Mouse (Mus musculus) heart, adult 2 months (tissue): ENCODE results near the gene Krt26. TPM values are rescaled to one million over a fixed set of nuclear protein-coding genes. Genes with fewer than 3 reads are reported as not detected.

Experiments
- DNase-seq, 2 experiments: peaks; one replicate each; pipeline ENCODE4 v3.0.0; 2021
- H3K27ac ChIP-seq: fragments of 200-600 bp; 2 replicates; pipeline ENCODE4 v1.8.1; 2022
- H3K27me3 ChIP-seq: fragments of 200-500 bp; 2 replicates; pipeline ENCODE4 v1.6.1; 2012; ENCODE audit warnings: mild to moderate bottlenecking, low read length, inconsistent platforms, mixed read lengths; ENCODE audit not compliant: control insufficient read depth, insufficient read depth
- H3K36me3 ChIP-seq: fragments of 200-500 bp; 2 replicates; pipeline ENCODE4 v1.6.1; 2012; ENCODE audit warnings: low read length, inconsistent platforms; ENCODE audit not compliant: control insufficient read depth, insufficient read depth
- H3K4me1 ChIP-seq: fragments of 200-500 bp; 2 replicates; pipeline ENCODE4 v1.6.1; 2011; ENCODE audit warnings: low read length; ENCODE audit not compliant: control insufficient read depth, insufficient read depth
- H3K4me3 ChIP-seq: fragments of 200-600 bp; 2 replicates; pipeline ENCODE4 v1.8.1; 2022
- H3K79me2 ChIP-seq: fragments of 200-500 bp; replicated peaks from 2 replicates; pipeline ENCODE4 v1.6.1; 2012; ENCODE audit warnings: mild to moderate bottlenecking, inconsistent platforms, low read length, moderate library complexity, mixed read lengths; ENCODE audit not compliant: control insufficient read depth, insufficient read depth
- H3K9ac ChIP-seq: fragments of 200-500 bp; 2 replicates; pipeline ENCODE4 v1.6.1; 2012; ENCODE audit warnings: low read depth, mild to moderate bottlenecking, control low read depth, inconsistent platforms, low read length, mixed read lengths
- CTCF ChIP-seq: fragments of 200-600 bp; IDR thresholded peaks from 2 replicates; pipeline ENCODE4 v1.8.1; 2022; ENCODE audit warnings: antibody characterized with exemption, mild to moderate bottlenecking, moderate library complexity
- EP300 ChIP-seq: fragments of 200-500 bp; IDR thresholded peaks from 2 replicates; pipeline ENCODE4 v1.6.1; 2011; ENCODE audit warnings: low read depth, low read length, control low read depth; ENCODE audit not compliant: insufficient read depth
- POLR2A ChIP-seq: fragments of 200-500 bp; IDR thresholded peaks from 2 replicates; pipeline ENCODE4 v1.6.1; 2011; ENCODE audit warnings: mild to moderate bottlenecking, low read depth, low read length, control low read depth; ENCODE audit not compliant: insufficient read depth
- WGBS: fragments of 180-500 bp; shearing (Covaris S2); methylation state at CpG from one replicate; pipeline ENCODE4 v1.1.7; 2018; 5-methylcytosine and 5-hydroxymethylcytosine counted together
- intact Hi-C: fragments of 180-260 bp; cut with DNase I; formaldehyde crosslinking; loops from one replicate; pipeline ENCODE4 v1.15.1; 2025
- long read RNA-seq: library from polyadenylated mRNA; stranded (forward); transcript quantifications from one replicate; pipeline ENCODE4 v2.0.0, GENCODE M21; 2021
- polyA plus RNA-seq: library from polyadenylated mRNA; depleted of rRNA; stranded (reverse); fragments of >200 nt; gene quantifications from 2 replicates; pipeline ENCODE4 v1.2.3, GENCODE M21; 2012; rRNA removed
- total RNA-seq, 2 experiments: library from RNA; stranded (reverse); gene quantifications; 2 replicates each; pipeline ENCODE4 v1.2.3; 2021

Krt26 gene
- total RNA-seq (not detected), polyA plus RNA-seq (not detected in 2 replicates)
- long read RNA-seq: 0 reads

DNA sequence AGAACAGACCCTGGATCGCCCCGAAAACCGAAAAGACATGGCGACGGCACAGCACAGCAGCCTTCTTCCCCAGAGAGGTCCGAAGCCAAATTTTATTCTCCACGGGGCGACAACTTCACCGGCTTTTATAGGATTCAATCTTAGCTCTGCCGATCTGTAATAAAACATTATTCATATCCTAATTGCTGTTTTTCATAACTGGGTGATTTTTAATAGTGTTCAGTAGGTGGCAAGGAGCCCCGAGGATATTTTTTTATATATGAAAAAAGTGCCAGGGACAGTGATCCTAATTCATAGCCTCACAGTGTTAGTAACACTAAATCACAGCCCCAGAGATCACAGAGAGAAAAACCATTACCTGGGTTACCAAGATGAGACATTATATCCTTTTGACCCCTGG, at the start of gene Krt26:
TSS of gene Krt26 (minus strand) at position 101 of the 400 bp plus-strand sequence.
- no peaks in the 10 kb centered on the region for H3K79me2 ChIP-seq
- H3K9ac ChIP-seq: no peak within 1 kb of the TSS
- H3K27me3 ChIP-seq: no peaks in the 10 kb centered on the region; the same call in 1 of the 2 replicates
- H3K36me3 ChIP-seq: no peaks in the 10 kb centered on the region
- H3K4me1 ChIP-seq: no peaks in the 10 kb centered on the region
- 90% methylated on average over 11 of the region's 11 CpGs for WGBS
- H3K4me3 ChIP-seq: no peak within 1 kb of the TSS
- H3K27ac ChIP-seq: no peak within 1 kb of the TSS
- DNase-seq: no peak
- intact Hi-C loops: no loop called here
- no peak for TF ChIP-seq EP300
- TF ChIP-seq POLR2A: no peak
- no peak for TF ChIP-seq CTCF

DNA sequence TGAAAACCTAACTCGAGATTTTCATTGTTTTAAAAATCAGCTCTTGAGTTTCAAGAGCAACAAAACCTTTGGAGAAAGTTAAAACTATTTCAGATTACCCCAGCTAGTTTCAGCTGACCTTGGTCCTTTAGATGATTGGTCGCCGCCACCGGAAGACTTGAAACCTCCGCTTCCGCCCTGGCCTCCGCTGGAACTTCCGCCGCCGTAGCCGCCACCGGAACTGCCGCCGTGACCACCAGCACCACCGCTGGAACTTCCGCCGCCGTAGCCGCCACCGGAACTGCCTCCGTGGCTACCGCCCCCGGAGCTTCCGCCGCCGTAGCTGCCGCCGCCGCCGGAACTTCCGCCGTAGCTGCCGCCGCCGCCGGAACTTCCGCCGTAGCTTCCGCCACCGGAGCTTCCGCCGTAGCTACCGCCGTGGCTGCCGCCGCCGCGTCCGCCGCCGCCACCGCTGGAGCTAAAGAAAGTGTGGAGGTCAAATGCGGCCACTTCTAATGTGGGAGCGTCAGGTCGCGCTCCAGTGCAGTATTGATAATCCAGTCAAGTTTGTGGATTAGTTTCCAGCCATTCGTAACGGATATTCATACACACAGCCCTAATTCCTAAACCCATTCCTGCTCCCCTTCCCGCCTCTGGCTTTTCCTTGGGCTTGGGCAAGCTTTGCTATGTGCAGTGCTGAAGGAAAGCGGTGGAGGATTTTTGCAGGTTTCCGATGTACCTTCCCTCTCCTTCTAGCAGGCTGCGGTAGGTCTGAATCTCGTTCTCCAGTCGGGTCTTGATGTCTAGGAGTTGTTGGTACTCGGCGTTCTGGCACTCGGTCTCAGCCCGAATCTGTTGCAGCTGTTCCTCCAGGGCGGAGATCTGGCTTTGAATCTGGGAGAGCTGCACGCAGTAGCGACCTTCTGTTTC, 48.3 kb upstream of the Krt26 start:
- no peaks in the 10 kb centered on the region for H3K4me1 ChIP-seq
- peak; percentile 69 for TF ChIP-seq POLR2A
- no peak for TF ChIP-seq CTCF
- TF ChIP-seq EP300: 0 out of 2 replicates have a peak, but pooled peaks have one; percentile 21
- peak overlapping the region; percentile 57 for H3K4me3 ChIP-seq
- DNase-seq: peak; percentile 92 to 95
- under 1% methylated on average over 71 of the region's 71 CpGs for WGBS
- H3K9ac ChIP-seq: peak overlapping the region; percentile 65
- H3K27ac ChIP-seq: peak overlapping the region; percentile 83
- intact Hi-C loops: no loop called here
- no peaks in the 10 kb centered on the region for H3K27me3 ChIP-seq
- H3K36me3 ChIP-seq: no peaks in the 10 kb centered on the region
- no peaks in the 10 kb centered on the region; the same call in 1 of the 2 replicates for H3K79me2 ChIP-seq

DNA sequence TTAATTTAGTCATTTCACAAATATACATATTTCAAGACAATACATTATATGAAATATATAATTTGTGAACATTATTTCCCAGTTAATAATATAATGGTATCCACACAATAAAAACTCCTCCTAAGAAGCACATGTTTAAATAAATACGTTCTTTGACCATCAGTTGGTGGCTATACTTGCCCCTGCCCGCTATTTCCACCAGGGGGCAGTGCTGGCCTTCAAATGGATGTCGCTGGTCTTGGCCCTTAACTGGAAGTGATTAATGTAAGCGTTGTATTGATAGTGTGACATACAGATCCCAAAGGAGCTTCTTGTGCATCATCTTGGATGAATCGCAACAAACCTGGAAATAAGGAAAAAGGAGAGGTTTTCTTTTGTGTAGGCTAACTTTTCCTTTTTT, 41.8 kb upstream of the Krt26 start:
- no peak overlapping the region for H3K27ac ChIP-seq
- no peak overlapping the region for H3K4me3 ChIP-seq
- no peaks in the 10 kb centered on the region for H3K27me3 ChIP-seq
- 6% methylated on average over 5 of the region's 5 CpGs for WGBS
- H3K9ac ChIP-seq: no peak overlapping the region
- TF ChIP-seq EP300: 0 out of 2 replicates have a peak, but pooled peaks have one; percentile 40
- TF ChIP-seq POLR2A: no peak
- no peak; the same call in 1 of the 2 replicates for TF ChIP-seq CTCF
- DNase-seq: peak; percentile 55 to 79
- no peaks in the 10 kb centered on the region; the same call in 1 of the 2 replicates for H3K79me2 ChIP-seq
- no peaks in the 10 kb centered on the region for H3K4me1 ChIP-seq
- H3K36me3 ChIP-seq: no peaks in the 10 kb centered on the region
- intact Hi-C loops: loop anchor here (1.0 to 2.0 kb wide), 3 partner anchors 84 to 903 kb away; no protein-coding TSS in a partner anchor

DNA sequence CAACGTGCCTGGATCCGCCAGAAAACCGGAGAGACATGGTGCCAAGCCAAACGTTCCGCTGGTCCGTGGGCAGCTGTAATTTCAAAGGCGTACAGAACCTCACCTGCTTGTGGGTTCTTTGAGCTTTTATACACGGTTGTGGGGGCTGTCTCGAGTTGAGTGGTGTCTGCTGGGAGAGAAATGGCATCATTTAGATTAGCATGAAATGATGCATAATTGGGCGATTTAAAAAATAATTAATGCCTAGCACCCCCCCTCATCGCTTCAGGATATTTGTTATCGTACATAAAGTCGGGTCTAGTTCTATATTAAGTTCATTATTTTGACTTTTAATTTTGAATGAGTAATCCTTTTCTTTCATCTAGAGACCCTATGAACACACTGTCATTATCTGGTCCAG, 37.0 kb upstream of the Krt26 start, which contains the start of gene Krt28:
TSS of gene Krt28 (minus strand) at position 101 of the 400 bp plus-strand sequence.
- no peaks in the 10 kb centered on the region for H3K4me1 ChIP-seq
- intact Hi-C loops: no loop called here
- H3K27ac ChIP-seq: no peak within 1 kb of the TSS
- H3K36me3 ChIP-seq: no peaks in the 10 kb centered on the region
- no peak for DNase-seq
- H3K4me3 ChIP-seq: no peak within 1 kb of the TSS
- no peak for TF ChIP-seq POLR2A
- TF ChIP-seq CTCF: no peak
- no peak for TF ChIP-seq EP300
- H3K79me2 ChIP-seq: no peaks in the 10 kb centered on the region
- no peak within 1 kb of the TSS for H3K9ac ChIP-seq
- no peaks in the 10 kb centered on the region; the same call in 1 of the 2 replicates for H3K27me3 ChIP-seq
- whole genome bisulfite sequencing: 79% methylated on average over 13 of the region's 13 CpGs

DNA sequence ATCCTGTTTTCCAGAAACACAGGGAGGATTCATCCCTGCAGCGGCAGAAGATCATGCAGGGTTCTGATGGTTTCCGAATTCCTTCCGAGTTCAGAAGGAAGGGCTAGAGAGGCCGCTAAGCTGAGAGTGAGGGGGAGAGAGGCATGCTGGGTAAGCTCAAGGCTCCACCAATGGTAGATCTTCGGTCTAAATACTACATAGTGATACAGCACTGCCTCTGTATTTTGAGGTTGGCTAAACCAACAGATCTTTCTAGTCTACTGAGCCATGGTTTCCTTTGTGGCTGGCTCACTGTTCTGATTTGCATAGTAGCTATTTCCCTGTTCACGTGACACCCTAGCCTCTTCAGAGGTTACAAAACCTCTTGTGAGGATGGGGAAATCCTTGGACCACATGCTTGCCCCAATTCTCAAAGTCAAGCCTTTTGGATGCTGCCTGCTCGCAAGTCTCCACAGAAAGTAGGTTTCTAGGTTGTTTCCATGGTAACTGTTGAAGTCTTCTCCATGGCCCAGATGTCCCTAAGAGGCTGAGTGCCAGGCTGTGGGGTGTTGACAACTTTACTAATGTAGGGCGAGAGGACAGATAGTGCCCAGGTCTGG, 32.2 kb upstream of the Krt26 start:
- WGBS: 71% methylated on average over 8 of the region's 8 CpGs
- Histone ChIP-seq H3K79me2 (no peaks in the 10 kb centered on the region), H3K9ac (no peak overlapping the region), H3K36me3 (no peaks in the 10 kb centered on the region), H3K4me3 (no peak overlapping the region), H3K27me3 (no peaks in the 10 kb centered on the region; the same call in none of the 2 replicates), H3K4me1 (no peaks in the 10 kb centered on the region), H3K27ac (no peak overlapping the region)
- TF ChIP-seq CTCF (no peak), EP300 (no peak), POLR2A (no peak)
- no peak for DNase-seq
- intact Hi-C loops: no loop called here

DNA sequence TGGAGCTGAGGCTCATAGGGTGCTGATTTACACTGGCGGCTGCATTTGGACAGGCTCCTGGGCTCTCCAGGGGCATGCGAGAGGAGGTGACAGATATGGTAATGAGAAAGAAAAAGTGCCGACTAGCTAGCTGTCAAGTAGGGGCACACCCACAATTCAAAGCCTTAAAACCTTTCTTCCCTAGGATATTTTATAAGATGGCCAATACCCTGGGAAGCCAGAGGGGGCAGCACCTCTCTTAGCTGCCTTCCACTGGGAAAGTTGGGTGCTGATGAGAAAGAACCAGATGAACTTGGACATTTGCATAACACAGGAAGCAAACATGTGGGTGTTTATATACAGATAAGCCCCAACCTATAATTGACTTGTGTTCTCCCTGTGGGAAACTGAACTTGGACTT, 31.5 kb upstream of the Krt26 start:
- Histone ChIP-seq H3K4me1 (no peaks in the 10 kb centered on the region), H3K36me3 (no peaks in the 10 kb centered on the region), H3K27me3 (no peaks in the 10 kb centered on the region; the same call in none of the 2 replicates), H3K79me2 (no peaks in the 10 kb centered on the region), H3K4me3 (no peak overlapping the region), H3K27ac (no peak overlapping the region), H3K9ac (no peak overlapping the region)
- intact Hi-C loops: no loop called here
- WGBS: 14% methylated on average over 3 of the region's 3 CpGs
- no peak for DNase-seq
- TF ChIP-seq POLR2A (no peak), CTCF (peak; percentile 64)
